Mouse (Mus musculus): ENCODE data around the gene Ptprg. TPM values are rescaled to one million over a fixed set of nuclear protein-coding genes. Genes with fewer than 3 reads are reported as not detected.

Gene Ptprg
- polyA plus RNA-seq, 1 experiment: 21.7 TPM

DNA sequence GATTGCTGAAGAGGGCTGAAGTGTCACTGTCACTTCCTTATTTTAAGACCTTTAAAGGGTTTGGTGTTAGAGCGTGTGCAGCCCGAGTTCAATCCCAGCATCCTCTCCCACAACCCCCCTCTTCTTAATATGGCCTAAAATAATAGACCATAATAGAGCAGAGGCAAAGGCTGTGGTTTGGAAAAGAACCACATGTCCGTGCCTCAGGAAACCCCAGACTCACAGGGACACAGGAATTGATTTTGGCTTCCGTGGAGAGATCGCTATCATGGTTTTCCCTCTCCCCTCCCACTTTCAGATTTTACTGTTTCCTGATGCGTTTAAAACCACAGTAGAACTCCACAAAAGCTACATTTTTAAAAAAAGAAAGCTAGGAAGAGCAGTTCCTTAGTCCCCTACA, 104.0 kb downstream of the Ptprg start:
- H3K27ac ChIP-seq (ENCODE audit: insufficient read depth, low read depth, low read length): no peak overlapping the region
- WGBS: 55% methylated on average over 6 of the region's 6 CpGs
- no peaks in the 10 kb centered on the region for H3K36me3 ChIP-seq (ENCODE audit: control insufficient read depth, insufficient read depth, low read length)
- H3K4me1 ChIP-seq (ENCODE audit: control insufficient read depth, insufficient read depth, insufficient read length, low read length): no peaks in the 10 kb centered on the region
- no peaks in the 10 kb centered on the region for H3K27me3 ChIP-seq (ENCODE audit: control insufficient read depth, insufficient read depth, low read length)
- no peak for TF ChIP-seq CTCF (IDR thresholded peaks at IDR 0.05; ENCODE audit: extremely low read depth, insufficient read length, insufficient replicate concordance, low read depth, low read length)
- no peak for TF ChIP-seq POLR2A (IDR thresholded peaks at IDR 0.05; ENCODE audit: low read depth, low read length)
- H3K4me3 ChIP-seq (ENCODE audit: low read depth, low read length): no peak overlapping the region

- H3K4me3 ChIP-seq (ENCODE audit: low read depth, low read length): no peak overlapping the region
- no peak overlapping the region for H3K27ac ChIP-seq (ENCODE audit: insufficient read depth, low read depth, low read length)
- H3K36me3 ChIP-seq (ENCODE audit: control insufficient read depth, insufficient read depth, low read length): no peaks in the 10 kb centered on the region
- 75% methylated on average over 11 of the region's 11 CpGs for WGBS
- no peak for TF ChIP-seq CTCF (IDR thresholded peaks at IDR 0.05; ENCODE audit: extremely low read depth, insufficient read length, insufficient replicate concordance, low read depth, low read length)
- no peak for TF ChIP-seq POLR2A (IDR thresholded peaks at IDR 0.05; ENCODE audit: low read depth, low read length)
- H3K4me1 ChIP-seq (ENCODE audit: control insufficient read depth, insufficient read depth, insufficient read length, low read length): no peaks in the 10 kb centered on the region
- H3K27me3 ChIP-seq (ENCODE audit: control insufficient read depth, insufficient read depth, low read length): no peaks in the 10 kb centered on the region
Measured at GRCm38 (mm10) chr14:11663661-11664215, 110.4 kb downstream of the Ptprg start.

GRCm38 (mm10) chr14:11664302-11664701, 111.0 kb downstream of the Ptprg start:
- Histone ChIP-seq H3K27me3 (ENCODE audit: control insufficient read depth, insufficient read depth, low read length) (no peaks in the 10 kb centered on the region), H3K4me3 (ENCODE audit: low read depth, low read length) (no peak overlapping the region), H3K27ac (ENCODE audit: insufficient read depth, low read depth, low read length) (no peak overlapping the region), H3K4me1 (ENCODE audit: control insufficient read depth, insufficient read depth, insufficient read length, low read length) (no peaks in the 10 kb centered on the region), H3K36me3 (ENCODE audit: control insufficient read depth, insufficient read depth, low read length) (no peaks in the 10 kb centered on the region)
- TF ChIP-seq POLR2A (IDR thresholded peaks at IDR 0.05; ENCODE audit: low read depth, low read length): no peak
- TF ChIP-seq CTCF (IDR thresholded peaks at IDR 0.05; ENCODE audit: extremely low read depth, insufficient read length, insufficient replicate concordance, low read depth, low read length): no peak
- 79% methylated on average over 9 of the region's 9 CpGs for WGBS

GRCm38 (mm10) chr14:11665046-11665445, 111.7 kb downstream of the Ptprg start:
- Histone ChIP-seq H3K36me3 (ENCODE audit: control insufficient read depth, insufficient read depth, low read length) (no peaks in the 10 kb centered on the region), H3K27ac (ENCODE audit: insufficient read depth, low read depth, low read length) (no peak overlapping the region), H3K4me3 (ENCODE audit: low read depth, low read length) (no peak overlapping the region), H3K4me1 (ENCODE audit: control insufficient read depth, insufficient read depth, insufficient read length, low read length) (no peaks in the 10 kb centered on the region), H3K27me3 (ENCODE audit: control insufficient read depth, insufficient read depth, low read length) (no peaks in the 10 kb centered on the region)
- WGBS: 78% methylated on average over 7 of the region's 7 CpGs
- TF ChIP-seq CTCF (IDR thresholded peaks at IDR 0.05; ENCODE audit: extremely low read depth, insufficient read length, insufficient replicate concordance, low read depth, low read length): no peak

- 44% methylated on average over 3 of the region's 3 CpGs for WGBS
Measured at GRCm38 (mm10) chr14:11667762-11668161, 114.4 kb downstream of the Ptprg start.

GRCm38 (mm10) chr14:11670847-11671246, 117.5 kb downstream of the Ptprg start:
- Histone ChIP-seq H3K27ac (ENCODE audit: insufficient read depth, low read depth, low read length) (no peak overlapping the region), H3K4me3 (ENCODE audit: low read depth, low read length) (no peak overlapping the region), H3K4me1 (ENCODE audit: control insufficient read depth, insufficient read depth, insufficient read length, low read length) (no peaks in the 10 kb centered on the region), H3K36me3 (ENCODE audit: control insufficient read depth, insufficient read depth, low read length) (no peaks in the 10 kb centered on the region), H3K27me3 (ENCODE audit: control insufficient read depth, insufficient read depth, low read length) (no peaks in the 10 kb centered on the region)
- 47% methylated on average over 6 of the region's 6 CpGs for WGBS
- no peak for TF ChIP-seq POLR2A (IDR thresholded peaks at IDR 0.05; ENCODE audit: low read depth, low read length)
- TF ChIP-seq CTCF (IDR thresholded peaks at IDR 0.05; ENCODE audit: extremely low read depth, insufficient read length, insufficient replicate concordance, low read depth, low read length): no peak

More at GRCm38 (mm10) chr14:11667762-11668161, 114.4 kb downstream of the Ptprg start:
- no peaks in the 10 kb centered on the region for H3K36me3 ChIP-seq (ENCODE audit: control insufficient read depth, insufficient read depth, low read length)
- H3K27ac ChIP-seq (ENCODE audit: insufficient read depth, low read depth, low read length): no peak overlapping the region
- no peaks in the 10 kb centered on the region for H3K4me1 ChIP-seq (ENCODE audit: control insufficient read depth, insufficient read depth, insufficient read length, low read length)
- TF ChIP-seq CTCF (IDR thresholded peaks at IDR 0.05; ENCODE audit: extremely low read depth, insufficient read length, insufficient replicate concordance, low read depth, low read length) (no peak), POLR2A (IDR thresholded peaks at IDR 0.05; ENCODE audit: low read depth, low read length) (no peak)
- no peak overlapping the region for H3K4me3 ChIP-seq (ENCODE audit: low read depth, low read length)
- no peaks in the 10 kb centered on the region for H3K27me3 ChIP-seq (ENCODE audit: control insufficient read depth, insufficient read depth, low read length)

DNA sequence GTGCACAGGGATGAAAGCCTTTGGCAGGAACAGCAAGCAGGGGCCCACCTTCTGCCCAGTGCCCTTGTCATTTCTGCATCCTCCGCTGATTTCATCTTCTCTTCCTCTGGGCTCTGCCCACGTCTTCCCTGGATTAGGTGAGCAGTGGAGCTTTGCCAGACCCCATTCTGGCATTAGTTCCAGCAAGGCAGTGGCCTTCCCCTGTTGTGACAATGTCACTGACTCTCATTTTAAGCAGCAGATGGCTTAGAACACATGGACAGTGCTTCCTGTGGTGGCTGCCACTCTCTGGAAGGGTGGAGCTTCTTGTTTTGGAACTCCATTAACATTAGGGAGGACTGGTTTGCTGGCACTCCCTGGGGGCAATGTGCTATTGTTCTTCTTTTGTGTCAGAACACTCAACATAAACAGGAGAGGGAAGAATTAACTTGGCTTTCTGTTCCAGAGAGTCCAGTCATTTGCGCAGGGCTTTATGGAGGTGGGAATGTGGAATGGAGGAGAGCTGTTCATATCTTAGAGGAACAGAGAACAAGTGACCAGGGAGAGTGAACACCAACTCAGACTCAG, 119.7 kb downstream of the Ptprg start:
- TF ChIP-seq CTCF (IDR thresholded peaks at IDR 0.05; ENCODE audit: extremely low read depth, insufficient read length, insufficient replicate concordance, low read depth, low read length): no peak
- no peak for TF ChIP-seq POLR2A (IDR thresholded peaks at IDR 0.05; ENCODE audit: low read depth, low read length)
- 90% methylated on average over 3 of the region's 3 CpGs for WGBS
- Histone ChIP-seq H3K4me3 (ENCODE audit: low read depth, low read length) (no peak overlapping the region), H3K27me3 (ENCODE audit: control insufficient read depth, insufficient read depth, low read length) (no peaks in the 10 kb centered on the region), H3K27ac (ENCODE audit: insufficient read depth, low read depth, low read length) (no peak overlapping the region), H3K4me1 (ENCODE audit: control insufficient read depth, insufficient read depth, insufficient read length, low read length) (no peaks in the 10 kb centered on the region), H3K36me3 (ENCODE audit: control insufficient read depth, insufficient read depth, low read length) (no peaks in the 10 kb centered on the region)

Data from small intestine, adult 2 months (tissue).